Mouse (Mus musculus) G1E (cell line): ENCODE measurements around the gene Ifna9.

Experiments used
- CTCF ChIP-seq: IDR thresholded peaks from 2 replicates; pipeline ENCODE4 v1.5.1; 2012; ENCODE audit warnings: low read depth, low read length, inconsistent platforms, mixed read lengths
- GATA1 ChIP-seq: IDR thresholded peaks from 2 replicates; pipeline ENCODE4 v1.6.1; 2012; ENCODE audit warnings: borderline replicate concordance, low read length, inconsistent platforms, mixed read lengths
- GATA2 ChIP-seq: IDR thresholded peaks from 2 replicates; pipeline ENCODE4 v1.6.1; 2012; ENCODE audit warnings: low read depth, low read length, inconsistent platforms, borderline replicate concordance
- POLR2AphosphoS5 ChIP-seq: IDR thresholded peaks from 2 replicates; pipeline ENCODE4 v1.6.1; 2012; ENCODE audit warnings: low read depth, low read length, inconsistent platforms; ENCODE audit not compliant: insufficient replicate concordance
- TAL1 ChIP-seq: conservative IDR thresholded peaks from 2 replicates; pipeline ENCODE4 v1.6.1; 2012; ENCODE audit warnings: low read depth, low read length, inconsistent platforms, mixed read lengths

DNA sequence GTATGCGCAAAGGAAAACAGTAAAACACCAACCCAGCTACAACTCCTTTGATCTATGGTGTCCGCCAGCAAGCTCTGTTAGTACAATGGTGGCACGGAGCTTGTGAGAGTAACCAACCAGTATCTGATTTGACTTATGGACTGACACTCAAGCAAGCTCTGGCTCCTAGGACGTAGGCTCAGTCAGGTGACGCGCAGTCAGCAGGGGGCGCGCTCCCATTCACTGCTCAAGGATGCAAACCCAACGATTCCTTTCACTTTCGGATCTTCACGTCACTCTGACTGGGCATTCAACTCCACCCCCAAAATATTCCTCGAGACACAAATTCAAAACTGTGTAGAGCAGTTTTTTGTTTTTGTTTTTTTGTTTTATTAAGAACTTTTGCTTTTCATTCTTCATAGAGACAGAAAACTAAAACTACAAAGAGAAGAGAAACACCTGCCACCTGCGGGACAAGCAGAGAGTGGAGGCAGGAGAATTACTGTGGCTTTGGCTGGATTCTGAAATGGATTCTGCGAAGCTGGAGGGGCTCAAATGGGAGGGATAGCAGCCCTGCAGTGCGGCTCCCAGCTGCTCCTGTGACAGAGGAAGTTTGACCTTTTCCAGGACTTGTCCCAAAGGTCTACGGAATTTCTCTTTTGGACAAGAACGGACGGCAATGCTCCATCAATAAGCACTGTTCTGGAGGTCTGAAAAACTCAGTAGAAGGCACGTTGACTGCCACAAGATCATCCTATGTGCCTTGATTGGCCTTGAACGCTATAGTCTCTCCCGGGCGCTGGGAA, 41.8 kb downstream of the Ifna9 start:
- TF ChIP-seq CTCF (peak; percentile 40; the same call in 1 of the 2 replicates), TAL1 (no peak), GATA1 (no peak), POLR2AphosphoS5 (no peak), GATA2 (no peak)
